Mouse (Mus musculus): ENCODE data around the gene Kcnip1. TPM values are rescaled to one million over a fixed set of nuclear protein-coding genes. Genes with fewer than 3 reads are reported as not detected.

Kcnip1 gene
- polyA plus RNA-seq, 1 experiment from 2014 or later = 1.1 TPM

DNA sequence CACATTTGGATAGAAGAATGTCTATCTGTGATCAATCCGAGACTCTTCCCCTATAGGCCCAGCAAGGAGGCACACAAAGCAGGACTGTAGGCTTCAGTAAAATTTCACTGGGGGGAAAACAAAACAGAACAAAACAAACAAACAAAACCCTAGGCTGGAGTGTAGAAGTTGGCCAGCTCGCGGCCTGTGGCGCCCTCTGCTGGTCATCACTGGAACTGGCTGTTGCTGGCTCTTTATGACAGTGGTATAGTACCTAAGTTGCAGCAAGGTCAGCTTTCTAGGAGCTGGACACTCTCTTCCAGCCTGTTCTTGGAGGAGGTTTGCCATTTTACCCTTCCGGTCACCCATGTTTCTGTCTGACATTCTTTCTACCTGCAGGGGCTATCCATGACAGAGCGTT is 75.4 kb downstream of the Kcnip1 start:
- Histone ChIP-seq H3K9me3 (ENCODE audit: low read length) (no peaks in the 10 kb centered on the region), H3K36me3 (ENCODE audit: insufficient read depth, low read length) (no peaks in the 10 kb centered on the region), H3K27me3 (ENCODE audit: insufficient read depth, low read length) (no peaks in the 10 kb centered on the region), H3K4me1 (ENCODE audit: insufficient read depth, low read length) (peaks cover 6% of the 10 kb centered on the region; the same call in 1 of the 2 replicates), H3K9ac (replicated peaks; ENCODE audit: low read length) (no peak overlapping the region), H3K4me3 (ENCODE audit: low read length) (no peak overlapping the region), H3K4me2 (replicated peaks; ENCODE audit: low read depth, low read length) (no peak overlapping the region), H3K27ac (ENCODE audit: low read length) (no peak overlapping the region)
- 23% methylated on average over 6 of the region's 6 CpGs for WGBS
- no peak for ATAC-seq (ENCODE audit: low FRiP score, low TSS enrichment)

DNA sequence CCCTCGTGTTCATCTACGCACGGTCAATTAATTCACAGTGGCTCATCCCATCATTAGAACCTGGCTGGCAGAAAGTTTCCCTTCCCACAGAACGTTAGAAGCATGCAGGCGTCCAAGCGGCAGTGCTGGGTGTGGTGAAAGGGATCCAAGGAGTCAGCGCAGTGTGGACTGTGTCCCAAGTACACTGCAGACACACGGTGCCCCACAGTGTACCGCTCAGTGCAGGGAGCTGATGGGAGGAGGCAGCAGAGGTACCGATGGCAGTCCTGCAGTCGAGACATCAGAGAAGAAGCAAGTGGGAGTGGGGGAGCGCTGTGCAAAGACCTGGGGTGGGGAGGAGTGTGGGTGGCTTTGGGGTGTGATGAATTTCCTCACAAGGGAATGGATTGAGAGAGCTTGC is 78.7 kb downstream of the Kcnip1 start:
- Histone ChIP-seq H3K4me2 (replicated peaks; ENCODE audit: low read depth, low read length) (no peak overlapping the region), H3K36me3 (ENCODE audit: insufficient read depth, low read length) (no peaks in the 10 kb centered on the region), H3K4me1 (ENCODE audit: insufficient read depth, low read length) (no peaks in the 10 kb centered on the region), H3K9me3 (ENCODE audit: low read length) (no peaks in the 10 kb centered on the region), H3K9ac (replicated peaks; ENCODE audit: low read length) (no peak overlapping the region), H3K4me3 (ENCODE audit: low read length) (no peak overlapping the region), H3K27me3 (ENCODE audit: insufficient read depth, low read length) (no peaks in the 10 kb centered on the region), H3K27ac (ENCODE audit: low read length) (no peak overlapping the region)
- ATAC-seq (ENCODE audit: low FRiP score, low TSS enrichment) = no peak
- WGBS = 41% methylated on average over 12 of the region's 12 CpGs

DNA sequence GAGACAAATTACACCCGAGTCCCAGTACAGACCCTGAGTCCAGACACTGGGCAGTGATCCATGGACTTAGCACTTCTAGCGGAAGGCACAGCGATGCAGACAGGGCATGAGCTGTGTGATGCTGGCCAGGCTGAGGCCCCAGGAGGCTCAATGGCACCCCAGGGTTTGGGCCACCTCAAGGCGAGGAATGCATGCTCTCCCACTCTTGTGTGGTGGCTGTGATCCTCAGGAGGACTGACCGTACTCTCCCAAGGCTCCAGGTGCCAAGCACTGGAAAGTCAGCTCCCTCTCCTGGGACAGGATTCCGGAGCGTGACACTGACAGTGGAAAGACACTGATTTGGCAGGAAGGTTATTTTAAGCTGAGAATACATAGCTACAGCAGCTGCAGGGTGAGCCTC is 79.9 kb downstream of the Kcnip1 start:
- Histone ChIP-seq H3K4me3 (ENCODE audit: low read length) (no peak overlapping the region), H3K36me3 (ENCODE audit: insufficient read depth, low read length) (no peaks in the 10 kb centered on the region), H3K9me3 (ENCODE audit: low read length) (no peaks in the 10 kb centered on the region), H3K9ac (replicated peaks; ENCODE audit: low read length) (no peak overlapping the region), H3K4me1 (ENCODE audit: insufficient read depth, low read length) (no peaks in the 10 kb centered on the region), H3K4me2 (replicated peaks; ENCODE audit: low read depth, low read length) (no peak overlapping the region), H3K27me3 (ENCODE audit: insufficient read depth, low read length) (no peaks in the 10 kb centered on the region), H3K27ac (ENCODE audit: low read length) (no peak overlapping the region)
- 0 out of 2 replicates have a peak, but pooled peaks have one; percentile 60 for ATAC-seq (ENCODE audit: low FRiP score, low TSS enrichment)
- WGBS = 62% methylated on average over 7 of the region's 7 CpGs

DNA sequence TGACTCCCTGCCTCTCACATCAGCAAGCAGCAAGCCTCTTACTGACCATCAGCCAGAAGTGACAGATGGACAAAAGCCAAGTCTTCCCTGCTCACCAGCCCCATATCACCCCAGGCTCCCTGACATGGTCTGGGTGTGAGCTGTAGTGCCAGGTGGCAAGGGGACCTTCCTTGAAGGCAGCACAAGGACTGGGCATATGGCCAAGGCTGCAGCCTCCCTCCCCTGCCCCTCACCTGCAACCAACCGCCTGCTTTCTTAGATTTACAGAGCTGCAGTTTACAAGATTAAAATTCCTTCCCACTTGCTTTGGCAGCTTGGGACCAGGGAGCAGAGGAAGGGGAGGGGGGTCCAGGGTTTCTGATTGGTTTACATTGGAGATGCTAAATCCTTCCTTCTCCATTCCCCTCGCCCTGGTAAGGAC is 80.8 kb downstream of the Kcnip1 start:
- H3K27me3 ChIP-seq (ENCODE audit: insufficient read depth, low read length) = no peaks in the 10 kb centered on the region
- H3K9ac ChIP-seq (replicated peaks; ENCODE audit: low read length) = no peak overlapping the region
- no peaks in the 10 kb centered on the region for H3K9me3 ChIP-seq (ENCODE audit: low read length)
- 0 out of 2 replicates have a peak, but pooled peaks have one; percentile 61 for ATAC-seq (ENCODE audit: low FRiP score, low TSS enrichment)
- H3K27ac ChIP-seq (ENCODE audit: low read length) = no peak overlapping the region
- H3K36me3 ChIP-seq (ENCODE audit: insufficient read depth, low read length) = no peaks in the 10 kb centered on the region
- no peak overlapping the region for H3K4me2 ChIP-seq (replicated peaks; ENCODE audit: low read depth, low read length)
- 27% methylated on average over 2 of the region's 2 CpGs for WGBS
- no peak overlapping the region for H3K4me3 ChIP-seq (ENCODE audit: low read length)
- no peaks in the 10 kb centered on the region for H3K4me1 ChIP-seq (ENCODE audit: insufficient read depth, low read length)

DNA sequence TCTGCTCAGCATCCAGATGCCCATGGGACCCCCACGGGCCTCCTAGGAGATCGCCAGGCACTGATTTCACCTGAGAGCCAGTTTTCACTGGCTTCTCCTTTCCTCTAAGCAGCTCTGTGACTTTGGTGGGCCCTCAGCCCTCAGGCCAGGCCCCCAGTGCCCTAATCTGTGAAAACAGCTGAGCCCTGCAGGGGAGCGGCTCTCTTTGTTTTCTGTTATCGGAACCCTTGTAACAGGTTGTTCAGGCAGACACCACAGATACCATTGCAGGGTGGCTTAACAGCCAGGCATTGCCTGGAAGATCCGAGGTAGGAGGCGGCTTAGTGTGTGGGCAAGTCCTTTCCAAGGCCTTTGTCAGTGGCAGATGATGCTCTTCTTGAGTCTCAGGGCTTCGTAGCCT is 82.0 kb downstream of the Kcnip1 start:
- Histone ChIP-seq H3K4me3 (ENCODE audit: low read length) (no peak overlapping the region), H3K4me1 (ENCODE audit: insufficient read depth, low read length) (no peaks in the 10 kb centered on the region), H3K36me3 (ENCODE audit: insufficient read depth, low read length) (no peaks in the 10 kb centered on the region), H3K9ac (replicated peaks; ENCODE audit: low read length) (no peak overlapping the region), H3K27ac (ENCODE audit: low read length) (no peak overlapping the region), H3K9me3 (ENCODE audit: low read length) (no peaks in the 10 kb centered on the region), H3K27me3 (ENCODE audit: insufficient read depth, low read length) (no peaks in the 10 kb centered on the region), H3K4me2 (replicated peaks; ENCODE audit: low read depth, low read length) (no peak overlapping the region)
- no peak for ATAC-seq (ENCODE audit: low FRiP score, low TSS enrichment)
- 73% methylated on average over 7 of the region's 7 CpGs for WGBS

DNA sequence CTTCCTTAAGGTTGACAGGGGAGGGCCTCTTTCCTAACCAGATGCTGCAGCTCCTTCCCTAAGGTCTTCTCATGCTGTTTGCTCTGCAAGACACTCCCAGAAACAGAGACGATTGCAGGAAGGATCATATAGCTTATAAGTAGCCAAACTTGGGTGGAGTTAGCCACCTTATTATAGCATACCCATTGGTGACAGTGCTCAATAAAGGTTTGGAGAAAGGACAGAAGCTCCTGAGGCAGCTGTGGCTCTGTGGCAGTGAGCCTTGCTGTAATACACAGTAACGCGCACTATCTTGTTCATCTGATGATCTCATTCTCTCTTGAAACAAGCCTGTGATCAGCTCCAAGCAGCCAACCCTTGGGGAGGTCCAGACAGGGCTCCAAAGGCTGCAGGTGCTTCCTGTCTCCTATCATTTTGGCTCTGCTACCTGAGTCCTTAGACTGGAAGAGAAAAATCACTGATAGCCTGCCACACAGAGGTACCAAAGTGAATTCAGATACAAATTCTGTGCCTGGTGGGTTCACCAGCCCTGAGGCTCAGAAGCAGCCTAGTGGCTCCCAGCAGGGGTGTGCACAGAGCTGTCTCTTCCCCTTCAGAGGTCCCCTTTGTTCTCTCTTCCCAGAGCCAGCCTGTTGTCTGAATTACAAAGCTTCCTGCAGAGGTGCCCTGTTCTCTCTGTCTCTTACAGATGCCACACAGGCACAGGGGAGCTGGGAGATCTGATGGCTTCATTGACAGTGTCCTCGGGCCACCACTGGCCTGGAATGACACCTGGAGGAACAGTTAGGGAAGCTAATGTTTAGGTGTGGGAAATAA is 84.4 kb downstream of the Kcnip1 start:
- WGBS = 65% methylated on average over 4 of the region's 4 CpGs
- no peaks in the 10 kb centered on the region for H3K4me1 ChIP-seq (ENCODE audit: insufficient read depth, low read length)
- H3K4me3 ChIP-seq (ENCODE audit: low read length) = no peak overlapping the region
- no peaks in the 10 kb centered on the region for H3K36me3 ChIP-seq (ENCODE audit: insufficient read depth, low read length)
- H3K27me3 ChIP-seq (ENCODE audit: insufficient read depth, low read length) = no peaks in the 10 kb centered on the region
- no peaks in the 10 kb centered on the region for H3K9me3 ChIP-seq (ENCODE audit: low read length)
- ATAC-seq (ENCODE audit: low FRiP score, low TSS enrichment) = no peak
- no peak overlapping the region for H3K9ac ChIP-seq (replicated peaks; ENCODE audit: low read length)
- no peak overlapping the region for H3K27ac ChIP-seq (ENCODE audit: low read length)
- no peak overlapping the region for H3K4me2 ChIP-seq (replicated peaks; ENCODE audit: low read depth, low read length)

DNA sequence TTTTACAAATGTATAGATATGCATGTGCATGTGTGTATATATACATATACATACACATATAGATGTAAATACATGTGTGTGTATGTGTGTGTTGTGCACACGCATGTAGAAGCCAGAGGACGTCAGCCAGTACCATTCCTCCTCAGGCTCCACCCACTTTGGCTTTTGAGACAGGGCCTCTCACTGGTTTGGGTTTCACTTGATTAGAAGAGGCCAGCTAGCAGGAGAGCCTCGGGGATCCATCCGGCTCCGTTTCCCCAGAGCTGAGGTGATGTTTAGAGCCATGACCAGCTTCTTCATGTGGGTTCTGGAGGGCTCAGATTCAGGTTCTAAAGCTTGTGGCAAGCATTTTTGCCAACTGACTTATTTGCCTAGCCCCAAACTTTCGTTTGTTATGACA is 89.5 kb downstream of the Kcnip1 start:
- WGBS = 63% methylated on average over 6 of the region's 6 CpGs

DNA sequence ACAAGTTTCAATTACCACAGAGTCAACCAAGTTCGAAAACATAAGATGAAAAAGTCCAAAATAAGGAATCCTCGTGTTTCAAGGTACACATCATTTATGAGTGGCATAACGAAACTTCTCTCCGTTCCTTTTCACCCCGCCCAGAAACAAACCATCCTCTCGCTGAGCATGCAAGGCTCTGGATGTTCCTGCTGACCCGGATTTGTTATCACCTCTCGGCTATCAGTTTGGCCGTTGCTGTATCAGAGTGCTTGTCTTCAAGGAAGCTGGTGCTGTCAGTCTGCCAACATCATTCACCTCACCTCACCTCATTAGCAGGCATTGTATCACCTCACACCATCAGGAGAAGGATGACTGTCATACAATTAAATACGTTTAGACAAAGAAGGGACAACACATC is 90.6 kb downstream of the Kcnip1 start:
- Histone ChIP-seq H3K4me2 (replicated peaks; ENCODE audit: low read depth, low read length) (no peak overlapping the region), H3K4me3 (ENCODE audit: low read length) (no peak overlapping the region), H3K4me1 (ENCODE audit: insufficient read depth, low read length) (no peaks in the 10 kb centered on the region), H3K27me3 (ENCODE audit: insufficient read depth, low read length) (no peaks in the 10 kb centered on the region), H3K9ac (replicated peaks; ENCODE audit: low read length) (no peak overlapping the region), H3K9me3 (ENCODE audit: low read length) (no peaks in the 10 kb centered on the region), H3K36me3 (ENCODE audit: insufficient read depth, low read length) (no peaks in the 10 kb centered on the region), H3K27ac (ENCODE audit: low read length) (no peak overlapping the region)
- 74% methylated on average over 10 of the region's 10 CpGs for WGBS
- no peak for ATAC-seq (ENCODE audit: low FRiP score, low TSS enrichment)

More for the DNA sequence above, 89.5 kb downstream of the Kcnip1 start:
- Histone ChIP-seq H3K27ac (ENCODE audit: low read length) (no peak overlapping the region), H3K4me3 (ENCODE audit: low read length) (no peak overlapping the region), H3K36me3 (ENCODE audit: insufficient read depth, low read length) (no peaks in the 10 kb centered on the region), H3K4me2 (replicated peaks; ENCODE audit: low read depth, low read length) (no peak overlapping the region), H3K27me3 (ENCODE audit: insufficient read depth, low read length) (no peaks in the 10 kb centered on the region), H3K9me3 (ENCODE audit: low read length) (no peaks in the 10 kb centered on the region), H3K4me1 (ENCODE audit: insufficient read depth, low read length) (no peaks in the 10 kb centered on the region), H3K9ac (replicated peaks; ENCODE audit: low read length) (no peak overlapping the region)
- ATAC-seq (ENCODE audit: low FRiP score, low TSS enrichment) = no peak

DNA sequence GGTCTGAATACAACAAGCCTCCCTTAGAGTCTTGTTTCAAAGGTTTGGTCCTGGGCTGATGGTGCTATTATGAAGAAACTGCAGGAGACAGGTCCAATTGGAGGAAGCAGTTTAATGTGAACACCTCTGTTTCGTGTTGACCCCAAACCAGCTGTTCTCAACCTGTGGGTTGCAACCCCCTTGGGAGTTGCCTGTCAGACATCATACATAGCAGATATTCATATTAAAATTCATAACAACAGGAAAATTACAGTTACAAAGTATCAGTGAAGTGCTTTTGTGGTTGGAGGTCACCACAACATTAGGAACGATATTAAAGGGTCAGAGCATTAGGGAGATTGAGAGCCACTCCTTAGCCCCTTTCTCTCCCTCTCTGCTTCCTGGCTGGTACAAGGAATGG is 91.2 kb downstream of the Kcnip1 start:
- ATAC-seq (ENCODE audit: low FRiP score, low TSS enrichment) = no peak
- H3K27me3 ChIP-seq (ENCODE audit: insufficient read depth, low read length) = no peaks in the 10 kb centered on the region
- H3K4me3 ChIP-seq (ENCODE audit: low read length) = no peak overlapping the region
- no peaks in the 10 kb centered on the region for H3K4me1 ChIP-seq (ENCODE audit: insufficient read depth, low read length)
- no peaks in the 10 kb centered on the region for H3K9me3 ChIP-seq (ENCODE audit: low read length)
- WGBS = 58% methylated on average over 2 of the region's 2 CpGs
- H3K27ac ChIP-seq (ENCODE audit: low read length) = no peak overlapping the region
- no peak overlapping the region for H3K9ac ChIP-seq (replicated peaks; ENCODE audit: low read length)
- H3K36me3 ChIP-seq (ENCODE audit: insufficient read depth, low read length) = no peaks in the 10 kb centered on the region
- H3K4me2 ChIP-seq (replicated peaks; ENCODE audit: low read depth, low read length) = no peak overlapping the region

DNA sequence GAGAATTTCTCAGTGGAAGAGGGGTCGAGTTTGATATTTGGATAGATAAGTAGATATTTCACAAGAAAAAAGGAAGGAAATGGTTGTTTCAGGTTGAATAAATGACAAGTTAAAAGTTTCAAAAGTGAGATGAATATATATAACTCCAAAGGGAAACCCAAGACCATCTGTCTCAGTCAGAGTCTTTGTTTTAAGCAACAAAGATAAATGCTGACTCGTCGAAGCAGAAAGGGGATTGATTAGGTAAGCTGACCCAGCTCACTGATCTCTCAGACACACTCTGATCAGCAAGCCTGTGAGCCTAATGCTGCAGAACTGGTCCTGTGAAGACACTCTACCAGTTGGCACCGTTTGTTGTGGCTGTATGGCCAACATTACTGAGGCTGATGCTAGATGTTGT is 101.9 kb downstream of the Kcnip1 start:
- Histone ChIP-seq H3K9ac (replicated peaks; ENCODE audit: low read length) (no peak overlapping the region), H3K27me3 (ENCODE audit: insufficient read depth, low read length) (no peaks in the 10 kb centered on the region), H3K36me3 (ENCODE audit: insufficient read depth, low read length) (no peaks in the 10 kb centered on the region)

More for the DNA sequence above, 101.9 kb downstream of the Kcnip1 start:
- no peaks in the 10 kb centered on the region for H3K9me3 ChIP-seq (ENCODE audit: low read length)
- H3K27ac ChIP-seq (ENCODE audit: low read length) = no peak overlapping the region
- no peaks in the 10 kb centered on the region for H3K4me1 ChIP-seq (ENCODE audit: insufficient read depth, low read length)
- 78% methylated on average over 4 of the region's 4 CpGs for WGBS
- no peak for ATAC-seq (ENCODE audit: low FRiP score, low TSS enrichment)
- H3K4me3 ChIP-seq (ENCODE audit: low read length) = no peak overlapping the region
- no peak overlapping the region for H3K4me2 ChIP-seq (replicated peaks; ENCODE audit: low read depth, low read length)

Data from kidney, embryonic 16.5 days (tissue).